Mouse (Mus musculus): Measurements from ENCODE around the gene Ddc. TPM values are rescaled to one million over a fixed set of nuclear protein-coding genes. Genes with fewer than 3 reads are reported as not detected.

Gene Ddc
- total and polyA plus RNA-seq, 3 experiments = 0.17 to 0.33 TPM; not detected in 1

DNA sequence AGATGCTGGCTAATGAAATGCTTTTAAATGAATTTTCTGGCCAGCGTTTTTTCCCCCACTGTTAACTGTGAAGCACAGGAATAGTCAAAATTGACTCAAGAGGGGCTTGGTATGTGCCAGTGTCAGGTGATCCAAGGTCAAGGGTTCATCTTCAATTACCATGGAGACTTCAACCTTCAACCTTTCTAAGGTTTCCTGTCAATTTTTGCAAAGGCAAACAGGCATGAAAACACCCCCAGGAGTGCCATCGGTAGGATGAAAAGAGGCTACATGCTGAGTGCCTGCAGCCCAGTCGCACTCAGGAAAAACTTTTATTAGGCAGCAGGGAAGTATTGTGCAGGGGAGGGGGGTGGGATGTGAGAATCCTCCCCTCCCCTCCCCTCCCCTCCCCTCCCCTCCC, 12.0 kb downstream of the Ddc start:
- dilution Hi-C loops (cut with MboI; ENCODE audit: extremely low pct_ligation_motif_present, extremely low pct_unique_long_range_greater_than_20kb, low sequenced_read_pairs) = no loop called here
- no peaks in the 10 kb centered on the region for H3K9me3 ChIP-seq (replicated peaks; ENCODE audit: low read length)
- no peaks in the 10 kb centered on the region for H3K79me2 ChIP-seq (replicated peaks; ENCODE audit: control insufficient read depth, extremely low read depth, insufficient read depth, poor library complexity, severe bottlenecking)
- no peak overlapping the region for H3K4me3 ChIP-seq (replicated peaks in 1 of 3; ENCODE audit: low read depth in 2 of 3, low read length in 2 of 3, poor library complexity in 1 of 3)
- H3K9ac ChIP-seq (ENCODE audit: insufficient read depth, low read depth) = no peak overlapping the region
- no peak for DNase-seq (ENCODE audit: extremely low read depth)
- H3K27ac ChIP-seq (ENCODE audit: insufficient read depth, low read depth) = no peak overlapping the region
- no peak overlapping the region for H3K4me2 ChIP-seq (ENCODE audit: insufficient read depth, low read depth, poor library complexity, severe bottlenecking)
- no peaks in the 10 kb centered on the region for H3K36me3 ChIP-seq (replicated peaks in 1 of 2; ENCODE audit: control insufficient read depth in 1 of 2, insufficient read depth in 1 of 2, low read length in 1 of 2)
- H3K27me3 ChIP-seq (replicated peaks) = no peaks in the 10 kb centered on the region
- H3K4me1 ChIP-seq (ENCODE audit: control insufficient read depth in 1 of 2, insufficient read depth in 2 of 2) = peaks cover 19 to 68% of the 10 kb centered on the region in 2 experiments
- TF ChIP-seq MXI1 (IDR thresholded peaks at IDR 0.05; ENCODE audit: low read depth, low read length) = no peak
- no peak for TF ChIP-seq POLR2A (IDR thresholded peaks at IDR 0.05; ENCODE audit: low read depth, low read length)
- in situ Hi-C loops (cut with MboI; ENCODE audit: low pct_ligation_motif_present, low pct_unique_long_range_greater_than_20kb, low sequenced_read_pairs) = no loop called here

DNA sequence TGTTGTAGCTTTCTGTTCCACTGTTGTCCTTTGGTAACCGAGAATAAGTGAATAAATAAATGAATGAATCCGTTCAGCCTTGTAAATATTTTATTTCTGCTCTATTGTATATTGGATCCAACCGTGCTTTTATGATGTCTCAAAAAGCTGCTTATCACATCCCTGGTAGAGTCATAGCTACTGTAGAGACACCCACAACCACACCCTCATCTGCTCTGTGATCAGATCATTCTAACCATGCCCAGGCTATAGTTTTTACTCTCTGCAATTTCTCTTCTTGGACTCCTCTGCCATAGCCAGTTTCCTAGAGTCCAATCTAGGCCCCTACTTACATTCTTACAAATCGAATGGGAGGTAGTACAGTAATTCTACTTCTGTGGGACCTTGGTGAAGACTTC, 12.7 kb downstream of the Ddc start:
- Histone ChIP-seq H3K79me2 (replicated peaks; ENCODE audit: control insufficient read depth, extremely low read depth, insufficient read depth, poor library complexity, severe bottlenecking) (no peaks in the 10 kb centered on the region), H3K27ac (ENCODE audit: insufficient read depth, low read depth) (no peak overlapping the region), H3K4me3 (replicated peaks in 1 of 3; ENCODE audit: low read depth in 2 of 3, low read length in 2 of 3, poor library complexity in 1 of 3) (no peak overlapping the region), H3K4me2 (ENCODE audit: insufficient read depth, low read depth, poor library complexity, severe bottlenecking) (no peak overlapping the region), H3K36me3 (replicated peaks in 1 of 2; ENCODE audit: control insufficient read depth in 1 of 2, insufficient read depth in 1 of 2, low read length in 1 of 2) (no peaks in the 10 kb centered on the region), H3K27me3 (replicated peaks) (no peaks in the 10 kb centered on the region), H3K4me1 (ENCODE audit: control insufficient read depth in 1 of 2, insufficient read depth in 2 of 2) (peaks cover 19 to 68% of the 10 kb centered on the region in 2 experiments), H3K9me3 (replicated peaks; ENCODE audit: low read length) (no peaks in the 10 kb centered on the region), H3K9ac (ENCODE audit: insufficient read depth, low read depth) (no peak overlapping the region)
- in situ Hi-C loops (cut with MboI; ENCODE audit: low pct_ligation_motif_present, low pct_unique_long_range_greater_than_20kb, low sequenced_read_pairs) = no loop called here
- TF ChIP-seq MAX (IDR thresholded peaks at IDR 0.05; ENCODE audit: low read length) = no peak
- no peak for TF ChIP-seq CHD1 (IDR thresholded peaks at IDR 0.05; ENCODE audit: low read depth, low read length)
- TF ChIP-seq E2F4 (IDR thresholded peaks at IDR 0.05; ENCODE audit: insufficient replicate concordance, low read depth, low read length) = no peak
- no peak for TF ChIP-seq CTCF (conservative IDR thresholded peaks at IDR 0.05 in 1 of 2, IDR thresholded peaks at IDR 0.05 in 1 of 2; ENCODE audit: low read depth in 2 of 2, low read length in 2 of 2)
- no peak for TF ChIP-seq CHD2 (IDR thresholded peaks at IDR 0.05; ENCODE audit: low read length)
- TF ChIP-seq POLR2AphosphoS2 (IDR thresholded peaks at IDR 0.05; ENCODE audit: low read depth, low read length) = no peak
- TF ChIP-seq MXI1 (IDR thresholded peaks at IDR 0.05; ENCODE audit: low read depth, low read length) = no peak
- no peak for TF ChIP-seq TBP (conservative IDR thresholded peaks at IDR 0.05; ENCODE audit: low read depth, low read length)
- no peak for TF ChIP-seq JUN (IDR thresholded peaks at IDR 0.05; ENCODE audit: insufficient read depth, low read depth, low read length)
- no peak for TF ChIP-seq ZMIZ1 (IDR thresholded peaks at IDR 0.05; ENCODE audit: low read depth, low read length)
- TF ChIP-seq MYC (IDR thresholded peaks at IDR 0.05; ENCODE audit: low read depth, low read length) = no peak
- no peak for TF ChIP-seq GABPA (IDR thresholded peaks at IDR 0.05; ENCODE audit: insufficient replicate concordance, low read depth, low read length)
- no peak for TF ChIP-seq ETS1 (conservative IDR thresholded peaks at IDR 0.05; ENCODE audit: low read depth, low read length)
- TF ChIP-seq NRF1 (IDR thresholded peaks at IDR 0.05; ENCODE audit: low read depth, low read length) = no peak
- TF ChIP-seq SMC3 (IDR thresholded peaks at IDR 0.05; ENCODE audit: low read depth, low read length) = no peak
- dilution Hi-C loops (cut with MboI; ENCODE audit: extremely low pct_ligation_motif_present, extremely low pct_unique_long_range_greater_than_20kb, low sequenced_read_pairs) = no loop called here
- no peak for DNase-seq (ENCODE audit: extremely low read depth)

Data from CH12.LX (cell line).